Mouse (Mus musculus) erythroblast, embryonic 14.5 days (primary cell): ENCODE results near the gene Arap2. TPM values are rescaled to one million over a fixed set of nuclear protein-coding genes. Genes with fewer than 3 reads are reported as not detected.

Source experiments
- H3K27me3 ChIP-seq: 2 replicates; pipeline ENCODE4 v1.6.1; 2012; ENCODE audit warnings: inconsistent platforms; ENCODE audit not compliant: control insufficient read depth
- H3K36me3 ChIP-seq: 2 replicates; pipeline ENCODE4 v1.6.1; 2012; ENCODE audit warnings: mild to moderate bottlenecking, inconsistent platforms; ENCODE audit not compliant: control insufficient read depth
- H3K4me1 ChIP-seq: 2 replicates; pipeline ENCODE4 v1.6.1; 2012; ENCODE audit warnings: inconsistent platforms; ENCODE audit not compliant: control insufficient read depth
- H3K4me3 ChIP-seq: replicated peaks from 2 replicates; pipeline ENCODE3; 2012; ENCODE audit warnings: moderate library complexity, mild to moderate bottlenecking, inconsistent platforms
- H3K9me3 ChIP-seq: 2 replicates; pipeline ENCODE4 v1.6.1; 2012; ENCODE audit warnings: low read length, inconsistent platforms, mixed read lengths; ENCODE audit not compliant: control insufficient read depth
- GATA1 ChIP-seq: IDR thresholded peaks from 2 replicates; pipeline ENCODE4 v1.6.1; 2012; ENCODE audit warnings: low read length, inconsistent platforms, mixed read lengths
- TAL1 ChIP-seq: IDR thresholded peaks from 3 replicates; pipeline ENCODE4 v1.6.1; 2012; ENCODE audit warnings: low read length, inconsistent platforms, mixed read lengths
- polyA plus RNA-seq: library from polyadenylated mRNA; stranded (reverse); fragments of >175 nt; gene quantifications from 2 replicates; pipeline ENCODE4 v1.2.3, GENCODE M21; 2012

Gene Arap2
- polyA plus RNA-seq, 1 experiment: not detected

DNA sequence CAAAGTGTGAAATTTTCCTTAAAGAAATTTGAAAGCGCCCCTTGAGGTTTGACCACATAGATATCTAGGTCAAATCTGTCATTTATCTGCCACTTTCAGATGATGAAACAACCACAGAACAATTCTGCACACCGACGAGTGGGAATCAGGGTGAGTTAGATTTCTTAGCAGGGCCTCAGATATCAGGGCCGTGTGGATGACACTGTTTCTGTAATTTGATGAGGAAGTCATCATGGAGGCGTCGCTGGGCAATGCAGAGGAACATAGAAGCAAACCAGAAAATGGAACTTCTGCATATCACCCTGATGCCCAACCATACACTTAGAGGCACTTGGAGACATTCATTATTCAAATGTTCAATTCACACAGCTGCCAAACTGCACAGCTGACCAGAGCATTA, 55.0 kb downstream of the Arap2 start:
- TF ChIP-seq GATA1 (no peak), TAL1 (no peak)
- Histone ChIP-seq H3K4me1 (no peaks in the 10 kb centered on the region), H3K9me3 (no peaks in the 10 kb centered on the region), H3K27me3 (no peaks in the 10 kb centered on the region), H3K4me3 (no peak overlapping the region), H3K36me3 (no peaks in the 10 kb centered on the region)

DNA sequence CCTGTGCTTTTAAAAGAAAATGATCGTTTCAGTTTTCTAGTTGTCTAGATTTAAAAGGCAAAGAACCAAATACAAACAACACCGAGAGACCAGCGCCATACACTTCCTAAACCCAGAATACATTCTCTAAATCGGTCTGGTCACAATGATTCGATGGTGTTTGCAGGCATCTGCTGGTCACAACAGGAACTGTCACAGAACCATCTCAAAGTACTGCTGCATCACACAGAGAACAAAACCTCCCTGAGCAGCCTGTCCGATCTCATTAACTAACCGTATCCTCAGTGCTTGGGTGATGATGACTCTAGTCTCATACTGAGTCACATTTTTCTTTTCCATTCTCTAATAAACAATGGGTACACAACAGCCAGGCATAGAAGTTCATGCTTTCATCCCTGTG, 59.1 kb downstream of the Arap2 start:
- TF ChIP-seq TAL1: no peak
- TF ChIP-seq GATA1: no peak
- H3K4me1 ChIP-seq: no peaks in the 10 kb centered on the region
- no peak overlapping the region for H3K4me3 ChIP-seq
- no peaks in the 10 kb centered on the region for H3K9me3 ChIP-seq
- no peaks in the 10 kb centered on the region for H3K27me3 ChIP-seq
- H3K36me3 ChIP-seq: no peaks in the 10 kb centered on the region

DNA sequence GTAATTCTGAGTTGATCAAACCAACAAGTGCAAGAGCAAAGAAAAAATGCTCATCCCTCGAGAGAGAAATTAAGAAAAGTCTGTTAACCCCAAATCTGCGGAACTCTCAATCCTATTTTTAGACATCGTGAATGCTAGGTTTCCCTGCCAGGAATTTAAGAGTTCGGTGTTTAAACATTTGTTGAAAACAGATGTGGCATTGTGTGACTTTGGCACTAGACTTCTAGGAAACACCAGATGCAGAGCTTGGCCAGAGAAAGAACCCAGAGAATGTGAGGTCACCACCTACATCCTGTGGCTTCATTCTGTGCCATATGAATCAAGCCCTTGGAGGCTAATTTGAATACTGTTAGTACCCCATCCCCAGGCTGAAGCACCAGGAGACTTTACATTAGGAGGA, 76.0 kb downstream of the Arap2 start:
- Histone ChIP-seq H3K9me3 (no peaks in the 10 kb centered on the region), H3K27me3 (no peaks in the 10 kb centered on the region), H3K4me3 (no peak overlapping the region), H3K4me1 (no peaks in the 10 kb centered on the region), H3K36me3 (no peaks in the 10 kb centered on the region)
- no peak for TF ChIP-seq GATA1
- TF ChIP-seq TAL1: no peak

DNA sequence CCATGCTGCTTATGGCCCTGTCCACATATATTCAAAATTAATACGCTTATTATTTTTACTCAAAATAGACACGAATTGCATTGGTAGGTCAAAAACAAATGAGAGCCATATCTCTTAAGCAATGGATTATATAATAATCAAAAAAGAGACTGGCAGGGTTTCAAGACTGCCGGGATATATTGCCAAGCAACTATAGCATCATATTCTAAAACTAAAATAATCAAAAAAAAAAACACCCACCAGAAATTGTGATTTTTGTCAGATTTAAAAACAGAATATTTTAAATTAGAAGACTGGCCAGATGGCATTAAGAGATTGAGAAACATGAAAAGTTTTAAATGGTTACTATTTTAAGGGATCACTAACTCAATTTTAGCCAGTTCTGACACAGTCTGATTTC, 82.2 kb downstream of the Arap2 start:
- H3K27me3 ChIP-seq: no peaks in the 10 kb centered on the region
- no peaks in the 10 kb centered on the region for H3K9me3 ChIP-seq
- no peak for TF ChIP-seq TAL1
- no peak for TF ChIP-seq GATA1
- H3K4me1 ChIP-seq: no peaks in the 10 kb centered on the region
- no peaks in the 10 kb centered on the region for H3K36me3 ChIP-seq
- no peak overlapping the region for H3K4me3 ChIP-seq

DNA sequence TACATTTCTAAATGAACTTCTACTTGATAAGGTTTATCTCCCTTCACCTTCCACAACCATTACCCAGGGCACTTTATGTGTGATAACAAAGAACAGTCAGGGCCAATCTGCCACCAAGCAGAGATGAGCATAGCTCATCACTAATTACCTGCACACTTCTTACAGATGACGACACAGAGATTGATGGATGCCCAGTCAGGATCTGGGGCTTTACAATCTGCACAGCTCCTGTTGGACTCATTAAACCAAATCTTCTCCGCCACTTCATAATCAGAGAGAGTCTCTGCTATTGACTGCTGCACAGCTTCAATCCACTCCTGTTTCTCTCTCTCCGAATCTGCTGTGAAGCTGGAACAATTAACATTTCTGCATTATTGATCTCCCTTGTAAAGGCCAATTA, 82.8 kb downstream of the Arap2 start:
- no peaks in the 10 kb centered on the region for H3K36me3 ChIP-seq
- TF ChIP-seq GATA1 (no peak), TAL1 (no peak)
- H3K27me3 ChIP-seq: no peaks in the 10 kb centered on the region
- no peak overlapping the region for H3K4me3 ChIP-seq
- no peaks in the 10 kb centered on the region for H3K4me1 ChIP-seq
- H3K9me3 ChIP-seq: no peaks in the 10 kb centered on the region

DNA sequence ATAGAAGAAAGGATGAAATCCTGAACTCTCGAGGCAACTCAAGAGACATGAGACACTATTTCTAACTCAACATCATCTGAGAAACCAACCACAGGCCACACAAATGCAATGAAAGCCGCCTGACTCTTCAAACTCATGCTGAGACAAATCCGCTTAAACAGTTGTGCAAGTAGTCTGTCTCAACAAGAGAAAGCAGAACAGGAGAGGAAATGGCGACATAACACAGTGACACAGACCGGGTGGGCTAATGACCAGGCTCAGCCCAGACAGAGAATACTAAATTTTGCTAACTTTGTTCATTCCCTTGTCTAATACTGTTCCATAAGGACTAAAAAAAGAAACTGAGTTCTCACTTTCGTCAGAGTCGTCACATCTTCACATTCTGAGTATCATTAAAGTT, 88.6 kb downstream of the Arap2 start:
- TF ChIP-seq GATA1 (no peak), TAL1 (no peak)
- H3K36me3 ChIP-seq: no peaks in the 10 kb centered on the region
- no peaks in the 10 kb centered on the region for H3K27me3 ChIP-seq
- H3K9me3 ChIP-seq: no peaks in the 10 kb centered on the region
- H3K4me3 ChIP-seq: no peak overlapping the region
- no peaks in the 10 kb centered on the region for H3K4me1 ChIP-seq

DNA sequence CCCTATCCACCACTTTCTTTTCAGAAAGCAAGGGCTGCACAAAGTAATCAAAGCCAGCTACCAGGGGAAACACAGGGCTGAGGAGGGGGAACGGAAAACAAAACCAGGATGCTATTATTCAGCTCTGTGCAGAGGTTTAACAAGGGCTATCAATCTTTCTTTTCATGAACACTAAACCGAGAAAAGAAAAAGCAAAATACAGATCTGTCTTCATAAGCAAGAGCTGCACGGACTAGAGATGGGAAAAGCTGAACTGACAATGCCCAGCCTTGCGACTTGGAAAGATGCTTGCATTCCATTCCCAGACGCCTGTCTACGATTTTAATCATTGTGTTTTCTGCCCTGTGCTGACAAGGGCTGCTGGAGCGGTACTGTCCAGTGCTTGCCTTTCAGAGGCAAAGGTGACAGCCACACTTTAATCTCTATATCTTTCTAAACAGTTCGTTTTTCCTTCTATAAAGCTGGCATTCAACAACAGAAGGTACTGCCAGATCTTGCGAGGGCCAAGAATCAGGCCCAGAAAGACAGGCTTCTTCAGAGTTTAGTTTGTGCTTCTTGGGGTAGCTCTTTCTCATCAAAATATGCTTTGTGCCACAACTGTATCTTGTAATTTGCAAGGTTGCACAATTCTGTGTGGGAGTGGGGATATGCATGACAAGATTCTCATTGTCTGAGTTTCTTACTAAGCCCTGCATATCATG, 93.1 kb downstream of the Arap2 start:
- no peak overlapping the region for H3K4me3 ChIP-seq
- H3K27me3 ChIP-seq: no peaks in the 10 kb centered on the region
- H3K9me3 ChIP-seq: no peaks in the 10 kb centered on the region
- TF ChIP-seq GATA1 (no peak), TAL1 (no peak)
- H3K36me3 ChIP-seq: no peaks in the 10 kb centered on the region
- no peaks in the 10 kb centered on the region for H3K4me1 ChIP-seq

DNA sequence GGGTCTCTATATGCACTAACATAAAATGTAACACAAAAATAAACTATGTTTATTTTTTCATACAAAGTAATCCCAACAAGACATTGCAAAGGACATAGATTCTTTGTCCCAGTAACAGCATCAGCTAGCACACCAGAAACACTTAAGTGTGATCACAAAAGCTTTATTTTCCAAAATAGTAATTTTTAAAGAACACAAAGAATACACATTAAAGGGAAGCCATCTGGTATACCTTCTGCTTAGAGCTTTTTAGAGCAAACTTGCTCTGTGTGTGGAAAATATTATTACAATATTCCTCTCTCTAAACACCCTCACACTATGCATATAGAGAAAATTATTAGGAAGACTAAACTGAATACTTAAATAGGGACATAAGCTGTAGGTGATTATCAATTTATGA, 100.6 kb downstream of the Arap2 start:
- no peaks in the 10 kb centered on the region for H3K27me3 ChIP-seq
- no peaks in the 10 kb centered on the region for H3K36me3 ChIP-seq
- no peak overlapping the region for H3K4me3 ChIP-seq
- no peaks in the 10 kb centered on the region for H3K4me1 ChIP-seq
- TF ChIP-seq GATA1 (no peak), TAL1 (no peak)
- H3K9me3 ChIP-seq: no peaks in the 10 kb centered on the region

DNA sequence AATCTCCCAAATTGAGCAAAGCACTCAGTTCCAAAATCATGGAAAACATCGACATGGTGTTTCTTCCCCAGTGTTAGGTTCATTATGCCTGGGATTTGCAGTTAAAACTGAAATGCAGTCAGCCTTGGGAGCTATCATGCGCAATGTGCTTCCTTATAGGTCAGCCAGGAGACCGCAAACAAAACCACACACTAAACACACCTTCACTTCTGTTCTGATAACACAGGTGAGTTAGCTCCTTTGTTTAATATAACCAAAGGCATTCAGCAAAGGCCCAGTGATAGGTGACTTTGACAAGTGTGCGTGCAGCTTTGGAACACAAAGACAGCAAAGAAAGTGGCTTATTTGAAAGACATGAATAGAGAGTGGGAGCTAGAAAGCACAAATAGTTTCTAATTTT, 101.1 kb downstream of the Arap2 start:
- H3K4me3 ChIP-seq: no peak overlapping the region
- no peaks in the 10 kb centered on the region for H3K36me3 ChIP-seq
- H3K4me1 ChIP-seq: no peaks in the 10 kb centered on the region
- H3K9me3 ChIP-seq: no peaks in the 10 kb centered on the region
- no peaks in the 10 kb centered on the region for H3K27me3 ChIP-seq
- TF ChIP-seq GATA1 (no peak), TAL1 (no peak)

DNA sequence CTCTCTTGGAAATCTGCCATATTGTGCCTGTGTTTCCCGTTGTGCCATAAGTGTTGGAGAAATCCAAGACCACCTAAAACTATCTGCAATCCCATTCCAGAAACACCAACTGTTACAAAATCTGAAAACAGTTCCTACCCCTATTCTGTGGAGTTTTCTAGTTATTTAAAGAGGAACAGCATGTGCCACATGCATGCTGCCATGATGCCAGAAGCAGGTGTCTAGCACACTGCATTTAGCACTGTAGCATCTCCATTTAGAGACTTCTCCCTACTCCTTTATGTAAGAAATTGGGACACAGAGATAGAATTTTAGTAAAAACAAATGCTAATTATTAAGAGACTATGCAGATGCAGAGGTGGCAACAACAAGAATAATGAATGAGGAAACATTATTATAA, 102.8 kb downstream of the Arap2 start:
- Histone ChIP-seq H3K27me3 (no peaks in the 10 kb centered on the region), H3K4me3 (no peak overlapping the region), H3K4me1 (no peaks in the 10 kb centered on the region), H3K36me3 (no peaks in the 10 kb centered on the region), H3K9me3 (no peaks in the 10 kb centered on the region)
- TF ChIP-seq GATA1: no peak
- TF ChIP-seq TAL1: no peak
